Mouse (Mus musculus) adrenal gland, postnatal 10 days (tissue): ENCODE results near the gene Zbtb25. TPM values are rescaled to one million over a fixed set of nuclear protein-coding genes. Genes with fewer than 3 reads are reported as not detected.

Experiments
- DNase-seq: peaks from one replicate; pipeline ENCODE4 v3.0.0; 2021; ENCODE audit warnings: mixed read lengths
- long read RNA-seq, 2 experiments: library from polyadenylated mRNA; stranded (forward); transcript quantifications; one replicate each; pipeline ENCODE4 v2.0.0; 2021
- total RNA-seq, 2 experiments: library from RNA; stranded (reverse); gene quantifications; 2 replicates each; pipeline ENCODE4 v1.2.3; 2021

The Zbtb25 gene
- total RNA-seq: 10 to 100 TPM in 1 of 2 experiments, 1 to 10 TPM in 1; 8.7 to 15.9 TPM
- long read RNA-seq, experiment 1, partial matches to known transcripts: 0 of 5 reads
- long read RNA-seq, experiment 1, other reads (novel, unspliced or antisense): 1 of 5 reads
- long read RNA-seq, experiment 2, transcript Zbtb25-204 (3 exons, 1,672 nt): major isoform, 5 of 9 reads
- long read RNA-seq, experiment 2, partial matches to known transcripts: 0 of 9 reads
- long read RNA-seq, experiment 2, other reads (novel, unspliced or antisense): 4 of 9 reads

DNA sequence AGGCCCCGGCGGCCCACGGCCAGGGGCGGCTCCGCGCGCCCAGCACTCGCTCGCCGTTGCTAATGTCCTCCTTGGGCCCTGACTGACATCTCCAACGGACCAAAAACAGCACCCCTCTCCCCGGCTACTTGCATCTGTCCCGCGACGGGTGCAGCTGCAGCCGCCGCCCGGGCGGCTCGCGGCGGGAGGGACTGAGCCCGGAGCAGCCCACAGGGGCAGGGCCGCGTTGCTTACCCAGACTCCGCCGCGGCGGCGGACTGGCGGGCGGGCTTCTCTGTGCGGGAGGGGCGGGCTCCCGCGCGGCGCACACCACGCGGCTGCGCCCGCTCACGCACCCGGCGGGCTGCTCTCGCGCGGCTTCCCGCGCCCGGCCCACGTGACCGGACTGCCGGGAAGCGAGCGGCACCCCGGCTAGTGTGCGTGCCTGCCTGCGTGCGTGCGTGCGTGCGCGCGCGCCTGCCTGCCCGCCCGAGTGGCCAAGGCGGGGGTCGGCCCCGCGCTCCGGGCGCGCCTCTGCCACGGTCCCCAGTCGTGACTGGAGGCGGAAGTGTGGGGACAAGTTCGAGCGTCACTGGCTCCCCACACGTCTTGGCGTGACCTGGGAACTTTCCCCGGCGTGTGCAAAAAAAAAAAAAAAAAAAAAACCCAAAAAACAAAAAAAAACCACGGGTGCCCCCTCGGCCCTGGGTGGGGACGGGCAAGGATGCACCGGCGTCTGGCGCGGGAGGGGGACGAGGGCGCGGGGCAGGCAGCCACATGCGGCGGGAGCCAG, at the start of gene Zbtb25:
TSS of gene Zbtb25 (minus strand) at position 397 of the 772 bp plus-strand sequence.
- peak; percentile 91 for DNase-seq

DNA sequence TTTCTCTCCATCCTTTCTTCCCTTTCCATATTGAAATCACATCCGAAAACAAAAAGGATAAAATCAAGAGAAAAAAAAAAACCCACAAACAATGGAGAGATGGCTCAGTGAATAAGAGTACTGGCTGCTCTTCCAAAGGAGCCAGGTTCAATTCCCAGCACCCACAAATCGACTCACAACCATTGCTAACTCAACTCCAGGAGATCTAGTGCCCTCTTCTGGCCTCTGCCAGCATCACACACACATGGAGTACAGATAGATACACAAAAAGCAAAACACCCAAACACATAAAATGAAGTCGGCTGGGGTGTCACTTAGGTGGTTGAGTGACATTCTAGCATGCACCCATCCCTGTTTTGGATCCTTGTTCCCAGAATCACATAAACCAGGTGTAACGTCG, 48.9 kb upstream of the Zbtb25 start:
- DNase-seq: no peak

DNA sequence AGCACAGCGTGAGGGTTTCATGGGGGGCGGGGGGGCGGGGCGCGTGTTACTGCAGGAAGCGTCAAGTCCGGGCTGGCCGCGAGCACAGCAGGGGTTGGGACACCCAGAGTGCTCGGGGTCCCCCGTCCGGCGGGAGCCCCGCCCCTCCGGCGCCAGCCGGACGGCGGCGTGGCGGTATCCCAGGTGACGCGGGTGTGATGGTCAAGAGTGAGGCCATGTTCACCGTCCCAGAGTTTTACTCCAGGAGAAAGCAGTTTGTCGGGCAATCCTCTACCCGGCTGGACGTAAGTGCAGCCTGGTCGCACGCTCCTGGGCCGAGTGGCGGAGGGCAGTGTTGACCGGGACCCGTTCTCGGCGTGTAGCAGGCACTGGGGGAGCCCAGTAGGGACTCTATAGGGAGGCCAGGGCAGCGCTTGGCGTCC, 48.0 kb upstream of the Zbtb25 start, which contains the start of gene Ppp1r36:
TSS of gene Ppp1r36 (plus strand) at position 106 of the 422 bp plus-strand sequence.
- peak; percentile 38 for DNase-seq

DNA sequence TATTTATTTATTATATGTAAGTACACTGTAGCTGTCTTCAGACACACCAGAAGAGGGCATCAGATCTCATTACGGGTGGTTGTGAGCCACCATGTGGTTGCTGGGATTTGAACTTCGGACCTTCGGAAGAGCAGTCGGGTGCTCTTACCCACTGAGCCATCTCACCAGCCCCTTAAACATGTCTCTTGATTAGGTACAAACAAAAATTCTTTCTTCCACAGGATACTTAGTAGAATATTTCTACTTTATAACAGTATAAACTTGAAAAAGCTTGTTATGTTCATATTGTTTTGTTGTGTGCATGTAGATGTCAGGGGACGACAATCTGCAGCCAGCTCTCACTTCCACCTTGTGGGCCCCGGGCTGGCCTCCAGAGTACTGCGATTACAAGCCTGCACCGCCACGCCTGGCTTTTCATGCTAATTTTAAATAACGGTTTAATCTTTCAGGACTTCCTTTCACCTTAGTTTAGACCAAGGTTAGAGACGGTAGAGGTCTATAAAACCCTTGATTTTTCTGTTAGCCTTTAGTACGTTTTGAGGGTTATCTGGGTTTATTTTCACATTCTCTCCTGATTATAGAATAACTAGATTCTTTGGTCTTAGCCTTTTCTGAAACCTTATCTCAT, 46.1 kb upstream of the Zbtb25 start:
- DNase-seq: no peak

DNA sequence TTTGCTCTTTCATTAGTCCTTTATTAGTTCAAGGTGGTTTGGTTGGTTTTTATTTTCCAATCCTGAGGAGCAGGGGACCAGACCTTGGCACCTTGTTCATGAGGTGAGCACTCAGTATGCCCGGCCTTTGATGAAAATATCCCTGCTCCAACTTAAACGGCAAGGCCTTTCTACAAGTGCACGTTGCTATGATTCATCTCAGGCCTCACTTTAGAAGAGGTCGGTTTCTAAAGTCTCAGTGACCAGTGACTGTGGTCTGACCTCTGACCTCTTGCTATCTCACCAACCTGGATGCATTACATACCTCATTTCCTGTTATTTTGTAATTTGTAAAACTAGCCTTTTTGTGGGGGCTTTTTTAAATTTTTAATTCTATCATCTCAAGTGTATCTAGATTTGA, 39.8 kb upstream of the Zbtb25 start:
- no peak for DNase-seq

DNA sequence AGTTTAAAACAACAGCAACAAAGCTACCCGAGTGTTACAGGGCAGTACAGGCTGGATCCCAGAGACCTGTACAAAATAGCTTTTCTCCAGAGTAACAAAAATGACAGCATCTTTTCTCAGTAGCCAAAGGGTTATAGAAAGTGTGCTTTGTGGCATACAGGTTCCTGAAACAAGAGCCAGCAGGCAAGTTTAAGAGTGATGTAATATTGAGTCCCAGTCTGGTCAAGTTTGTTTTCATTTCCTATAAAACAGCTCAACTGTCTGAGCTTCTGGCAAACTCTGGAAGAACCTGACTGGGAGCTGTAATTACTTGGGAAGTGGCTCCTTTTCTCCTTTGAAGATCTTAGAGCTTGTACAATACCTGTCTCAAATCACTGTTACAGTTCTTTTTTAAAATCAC, 37.8 kb upstream of the Zbtb25 start:
- no peak for DNase-seq

DNA sequence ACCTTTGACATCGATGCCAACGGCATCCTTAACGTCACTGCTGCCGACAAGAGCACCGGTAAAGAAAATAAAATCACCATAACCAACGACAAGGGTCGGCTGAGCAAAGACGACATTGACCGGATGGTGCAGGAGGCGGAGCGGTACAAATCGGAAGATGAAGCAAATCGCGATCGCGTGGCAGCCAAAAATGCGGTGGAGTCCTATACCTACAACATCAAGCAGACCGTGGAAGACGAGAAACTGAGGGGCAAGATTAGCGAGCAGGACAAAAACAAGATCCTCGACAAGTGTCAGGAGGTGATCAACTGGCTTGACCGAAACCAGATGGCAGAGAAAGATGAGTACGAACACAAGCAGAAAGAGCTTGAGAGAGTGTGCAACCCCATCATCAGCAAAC, 36.6 kb upstream of the Zbtb25 start:
- DNase-seq: peak; percentile 8

DNA sequence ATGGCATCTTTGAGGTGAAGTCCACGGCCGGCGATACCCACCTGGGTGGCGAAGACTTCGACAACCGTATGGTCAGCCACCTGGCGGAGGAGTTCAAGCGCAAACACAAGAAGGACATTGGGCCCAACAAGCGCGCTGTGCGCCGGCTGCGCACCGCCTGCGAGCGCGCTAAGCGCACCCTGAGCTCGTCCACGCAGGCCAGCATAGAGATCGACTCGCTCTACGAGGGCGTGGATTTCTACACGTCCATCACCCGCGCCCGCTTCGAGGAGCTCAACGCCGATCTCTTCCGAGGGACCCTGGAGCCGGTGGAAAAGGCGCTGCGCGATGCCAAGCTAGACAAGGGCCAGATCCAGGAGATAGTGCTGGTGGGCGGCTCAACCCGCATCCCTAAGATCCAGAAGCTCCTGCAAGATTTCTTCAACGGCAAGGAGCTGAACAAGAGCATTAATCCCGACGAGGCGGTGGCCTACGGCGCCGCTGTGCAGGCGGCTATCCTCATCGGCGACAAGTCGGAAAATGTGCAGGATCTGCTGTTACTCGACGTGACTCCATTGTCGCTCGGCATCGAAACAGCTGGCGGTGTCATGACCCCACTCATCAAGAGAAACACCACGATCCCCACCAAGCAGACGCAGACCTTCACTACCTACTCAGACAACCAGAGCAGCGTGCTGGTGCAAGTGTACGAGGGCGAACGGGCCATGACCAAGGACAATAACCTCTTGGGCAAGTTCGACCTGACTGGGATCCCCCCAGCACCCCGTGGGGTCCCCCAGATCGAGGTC, 36.0 kb upstream of the Zbtb25 start:
- DNase-seq: peak; percentile 34

DNA sequence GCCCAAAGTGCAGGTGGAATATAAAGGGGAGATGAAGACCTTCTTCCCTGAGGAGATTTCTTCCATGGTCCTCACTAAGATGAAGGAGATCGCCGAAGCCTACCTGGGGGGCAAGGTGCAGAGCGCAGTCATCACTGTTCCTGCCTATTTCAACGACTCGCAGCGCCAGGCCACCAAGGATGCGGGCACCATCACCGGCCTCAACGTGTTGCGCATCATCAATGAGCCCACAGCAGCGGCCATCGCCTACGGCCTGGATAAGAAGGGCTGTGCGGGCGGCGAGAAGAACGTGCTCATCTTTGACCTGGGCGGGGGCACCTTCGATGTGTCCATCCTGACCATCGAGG, 35.4 kb upstream of the Zbtb25 start:
- DNase-seq: peak; percentile 29

DNA sequence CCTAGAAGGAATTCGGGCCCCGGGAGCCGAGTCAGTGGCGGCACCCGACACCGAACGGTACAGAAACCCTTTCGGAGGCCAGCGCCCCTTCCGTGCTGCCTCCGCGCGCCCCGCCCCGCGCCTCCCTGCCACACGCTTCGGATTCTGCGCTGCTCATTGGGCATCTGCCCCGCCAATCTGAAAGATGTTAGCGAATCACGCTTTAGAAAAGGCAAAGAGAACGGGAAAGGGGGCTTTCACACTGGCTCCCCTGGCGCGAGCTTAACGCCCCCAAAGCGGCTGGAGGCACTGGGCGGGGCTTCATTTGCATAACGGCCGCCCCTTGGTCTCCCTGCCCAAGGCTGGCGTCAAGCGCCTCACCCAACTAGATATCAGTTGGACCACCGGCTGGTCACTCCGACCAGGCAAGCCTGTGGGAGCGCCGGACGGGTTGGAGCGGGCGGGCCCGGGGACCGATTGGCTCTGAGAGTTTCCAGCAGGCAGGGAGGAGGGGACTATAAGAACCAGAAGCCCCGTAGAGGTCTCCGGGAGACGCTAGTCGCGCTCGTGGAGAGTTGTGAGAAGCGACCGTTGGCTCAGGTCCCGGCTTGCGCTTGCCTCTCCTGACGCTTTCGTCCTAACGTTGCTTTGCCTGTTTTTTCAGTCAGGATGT, 34.6 kb upstream of the Zbtb25 start, which contains the start of gene Hspa2:
TSS of gene Hspa2 (plus strand) at position 291 of the 652 bp plus-strand sequence.
- DNase-seq: peak; percentile 99

DNA sequence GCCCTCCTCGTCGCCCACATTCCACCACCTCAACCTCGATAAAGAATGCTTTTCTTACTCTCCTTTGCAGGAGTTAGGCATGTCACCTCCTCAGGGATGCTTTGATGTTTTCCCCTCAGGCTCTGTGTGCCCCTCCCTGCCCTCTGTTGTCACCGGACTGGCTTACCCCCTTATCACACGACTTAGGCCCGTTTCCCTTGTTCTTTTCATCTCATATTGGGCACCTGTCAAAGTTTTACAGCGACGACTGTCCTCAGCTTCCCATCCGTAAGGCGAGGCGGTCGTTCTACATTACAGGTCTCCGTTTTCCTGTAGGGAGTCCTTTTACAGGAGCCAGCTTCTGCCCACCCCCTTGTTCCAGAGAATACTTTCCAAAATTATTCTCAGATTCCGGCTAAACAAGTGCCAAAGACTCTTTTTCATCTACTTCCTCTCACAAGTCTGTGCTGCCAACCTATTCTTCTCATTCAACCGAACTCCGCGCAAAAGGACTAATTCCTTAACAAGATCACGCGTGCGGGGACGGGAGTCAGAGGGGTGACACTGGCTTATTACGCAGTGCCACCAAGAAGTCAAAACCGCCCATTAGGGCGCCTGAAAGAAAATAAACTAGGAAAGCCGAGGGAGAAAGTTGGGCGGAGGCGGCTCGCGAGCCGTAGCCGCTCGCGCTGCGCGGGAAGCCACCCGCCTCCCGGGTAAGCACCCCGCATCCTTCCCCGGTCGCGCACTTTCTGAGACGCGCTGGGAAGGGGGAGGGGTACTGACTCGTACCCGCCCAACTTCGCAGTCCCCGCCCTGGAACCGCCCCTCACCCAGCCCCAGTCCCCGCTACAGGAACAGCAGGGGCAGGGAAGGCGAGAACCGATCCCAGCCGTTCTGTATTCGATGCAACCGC, 33.8 kb upstream of the Zbtb25 start:
- DNase-seq: peak; percentile 94

DNA sequence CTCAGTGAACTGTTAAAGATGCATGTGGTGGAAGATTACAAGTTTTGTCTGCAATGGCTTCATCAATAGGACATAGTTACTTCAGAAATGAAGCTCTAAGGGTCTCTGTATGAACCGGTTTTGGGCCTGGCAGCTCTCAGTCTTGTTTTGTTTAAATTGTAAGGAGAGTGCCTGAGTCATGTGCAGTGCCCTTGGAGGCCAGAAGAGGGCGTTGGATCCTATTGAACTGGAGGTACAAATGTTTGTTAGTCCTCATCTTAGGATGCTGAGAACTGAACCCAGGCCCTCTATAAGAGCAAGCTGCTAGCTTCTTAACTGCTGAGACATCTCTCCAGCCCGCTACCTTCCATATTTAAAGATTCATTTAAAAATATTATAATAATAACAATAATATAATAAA, 32.3 kb upstream of the Zbtb25 start:
- no peak for DNase-seq

DNA sequence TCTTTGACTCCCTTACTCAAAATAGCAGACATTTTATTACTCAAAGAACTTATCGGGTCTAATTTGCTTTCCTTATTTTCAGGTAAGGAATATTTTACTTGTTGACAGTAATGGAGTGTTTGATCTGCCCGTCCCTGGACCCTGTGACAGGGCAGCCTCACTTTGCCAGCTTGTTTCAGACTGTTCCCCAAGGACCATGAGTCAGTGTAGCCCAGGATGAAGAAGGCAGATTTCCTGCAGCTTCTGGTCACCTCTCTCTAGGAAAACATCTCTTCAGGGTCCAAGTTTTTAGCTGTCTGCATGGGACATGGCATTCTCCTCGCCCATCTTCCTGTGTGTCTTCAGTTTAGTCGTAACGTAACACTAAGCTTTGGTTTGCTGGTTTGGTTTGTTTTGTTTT, 27.9 kb upstream of the Zbtb25 start:
- DNase-seq: no peak

DNA sequence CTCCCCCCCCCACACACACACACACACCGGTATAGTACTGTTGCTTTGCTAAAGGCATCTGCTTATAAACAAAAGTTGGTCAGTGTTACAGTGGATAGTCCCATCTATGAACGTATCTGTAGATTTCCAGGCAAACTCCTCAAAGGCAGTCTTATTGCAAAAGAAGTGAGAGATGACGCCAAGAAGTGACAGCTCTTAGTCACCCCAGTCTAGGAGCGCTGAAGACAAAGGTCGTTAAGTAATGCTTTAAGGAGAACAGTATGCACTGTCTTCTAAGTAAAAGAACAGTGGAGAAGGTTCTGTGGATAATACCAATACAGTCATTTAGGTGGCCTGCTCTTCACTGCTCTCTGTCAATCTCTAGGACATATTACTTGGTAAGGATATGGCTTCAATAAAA, 23.6 kb upstream of the Zbtb25 start:
- DNase-seq: no peak

DNA sequence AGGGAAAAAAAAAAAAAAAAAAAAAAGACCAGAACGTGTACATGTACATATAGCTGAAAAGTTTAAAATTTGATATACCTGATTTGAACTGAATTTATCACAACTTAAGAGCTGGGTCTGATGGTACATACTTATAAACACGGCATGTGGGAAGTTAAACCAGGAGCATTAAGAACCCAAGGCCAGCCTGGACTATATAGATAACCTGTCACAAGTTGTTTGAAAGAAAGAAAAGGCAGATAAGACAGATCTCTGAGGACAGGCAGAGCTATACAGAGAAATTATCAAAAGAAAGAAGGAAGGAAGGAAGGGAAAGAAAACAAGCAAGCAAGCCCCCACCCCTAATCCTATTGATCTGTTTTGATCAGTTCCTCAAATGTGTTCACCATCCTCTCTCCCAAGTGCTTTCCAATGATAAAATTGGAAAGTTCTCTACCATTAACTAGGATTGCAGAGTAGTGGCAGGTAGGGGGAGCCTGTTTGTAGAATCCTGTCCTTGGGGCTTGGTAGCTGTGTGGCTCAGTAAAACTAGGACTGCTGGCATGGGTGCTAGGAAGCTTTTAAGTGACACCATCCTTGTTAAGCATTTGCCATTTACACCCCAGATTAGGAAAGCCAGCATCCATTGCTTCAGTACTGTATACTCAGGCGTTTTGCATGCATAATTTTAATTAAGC, 22.3 kb upstream of the Zbtb25 start:
- DNase-seq: no peak

DNA sequence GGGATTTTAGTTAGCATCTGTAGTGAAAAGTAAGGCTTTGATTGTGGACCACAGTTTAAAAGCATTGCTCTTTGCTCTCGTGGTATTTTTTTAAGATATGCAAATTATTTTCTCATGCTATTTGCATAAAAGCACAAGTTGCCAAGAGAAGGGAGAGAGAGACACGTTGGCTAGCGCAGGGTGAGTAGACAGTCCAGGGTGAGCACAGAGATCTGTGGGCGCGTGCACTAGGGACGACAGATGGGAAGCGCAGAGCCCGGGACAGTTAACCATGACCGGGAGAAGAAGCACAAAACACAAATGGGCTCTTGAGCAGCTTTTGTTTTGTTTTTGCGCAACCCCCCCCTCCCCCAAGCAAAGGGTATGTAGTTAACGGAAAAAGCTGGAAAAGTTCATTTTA, 19.4 kb upstream of the Zbtb25 start:
- DNase-seq: no peak

DNA sequence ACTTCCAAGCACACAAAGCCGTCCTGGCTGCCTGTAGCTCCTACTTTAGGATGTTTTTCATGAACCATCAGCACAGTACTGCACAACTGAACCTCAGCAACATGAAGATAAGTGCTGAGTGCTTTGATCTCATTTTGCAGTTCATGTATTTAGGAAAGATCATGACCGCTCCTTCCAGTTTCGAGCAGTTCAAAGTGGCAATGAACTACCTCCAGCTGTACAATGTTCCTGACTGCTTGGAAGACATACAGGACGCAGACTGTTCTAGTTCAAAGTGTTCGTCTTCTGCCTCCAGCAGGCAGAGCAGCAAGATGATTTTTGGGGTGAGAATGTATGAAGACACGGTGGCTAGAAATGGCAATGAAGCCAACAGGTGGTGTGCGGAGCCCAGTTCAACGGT, 15.9 kb upstream of the Zbtb25 start:
- DNase-seq: no peak

DNA sequence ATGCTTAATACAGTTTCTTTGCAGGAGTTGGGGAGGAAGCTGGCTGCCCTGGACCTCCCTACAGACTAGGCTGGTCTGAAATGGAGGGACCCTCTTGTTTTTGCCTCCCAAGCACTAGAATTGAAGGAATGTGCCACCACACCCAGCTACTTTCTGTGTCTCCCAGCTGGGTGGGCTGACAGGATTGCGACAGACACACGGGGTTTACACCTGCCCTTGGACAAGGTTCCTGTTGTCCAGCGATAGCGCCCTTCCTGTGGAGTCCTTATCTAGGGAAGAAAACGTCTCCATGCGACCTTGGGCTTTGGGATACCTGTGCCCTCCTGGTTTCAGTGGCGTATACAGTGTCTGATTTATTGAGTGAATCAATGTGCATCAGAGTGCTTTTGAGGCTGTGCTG, 10.7 kb upstream of the Zbtb25 start:
- DNase-seq: no peak

DNA sequence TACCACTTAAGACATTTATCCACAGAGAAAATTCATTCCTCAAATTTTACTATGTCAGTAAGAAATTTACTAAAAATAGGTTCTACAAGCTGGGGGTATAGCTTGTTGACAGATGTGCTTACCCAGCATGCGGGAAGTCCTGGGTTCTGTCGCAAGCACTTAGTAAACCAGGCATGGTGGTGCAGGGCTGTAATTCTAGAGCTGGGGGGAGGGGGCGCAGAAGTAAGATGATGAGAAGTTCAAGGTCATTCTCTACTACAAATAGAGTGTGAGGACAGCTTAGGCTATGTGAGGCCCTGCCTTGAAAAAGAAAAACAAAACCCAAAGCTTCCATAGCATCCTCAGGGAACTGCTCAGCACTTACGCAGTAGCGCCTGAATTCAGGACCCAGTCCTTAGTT, 9.2 kb upstream of the Zbtb25 start:
- DNase-seq: peak; percentile 25

DNA sequence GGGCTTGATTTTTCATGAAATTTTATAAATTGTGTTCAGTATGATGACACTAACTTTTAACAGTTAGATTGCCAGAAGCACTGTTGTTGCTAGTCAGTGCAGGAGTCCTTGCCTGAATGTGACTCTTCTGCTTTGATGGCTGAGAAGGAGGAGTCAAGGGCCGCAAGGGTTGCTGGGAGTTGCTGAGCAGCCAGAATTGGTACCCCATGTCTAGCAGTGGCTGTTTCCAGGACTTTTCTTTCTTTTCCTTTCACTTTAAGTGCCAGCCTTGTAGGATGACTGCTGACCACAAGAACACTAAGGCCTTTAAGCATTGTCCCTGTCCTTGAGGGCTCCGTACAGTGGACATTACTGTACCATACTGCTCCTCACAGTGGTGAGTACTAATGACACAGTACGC, 8.3 kb upstream of the Zbtb25 start:
- DNase-seq: peak; percentile 50
